Mouse (Mus musculus): ENCODE results near the gene Amz2. TPM values are rescaled to one million over a fixed set of nuclear protein-coding genes. Genes with fewer than 3 reads are reported as not detected.
"Not testable (repeated sequence)": the region's sequence is repeated elsewhere in the genome, so short reads cannot be mapped to it uniquely, and the experiment has no call there.

Amz2 gene
- total RNA-seq, 2 experiments from 2014 or later = 54.0 to 63.0 TPM

GRCm38 (mm10) chr11:109470921-109471861 is 45.4 kb downstream of the Amz2 start:
- DNase-seq = no peak

GRCm38 (mm10) chr11:109472171-109472691 is 46.5 kb downstream of the Amz2 start:
- DNase-seq = peak; percentile 16

GRCm38 (mm10) chr11:109472821-109473170 is 47.0 kb downstream of the Amz2 start:
- no peak for DNase-seq

- peak; percentile 80 for DNase-seq
Measured at GRCm38 (mm10) chr11:109473171-109474085, 47.7 kb downstream of the Amz2 start, which contains the start of the genes Arsg and Slc16a6. Gene Arsg (plus strand): TSS chr11:109473374. Gene Slc16a6 (minus strand): TSS chr11:109473598.

- no peak for DNase-seq
Measured at GRCm38 (mm10) chr11:109474086-109474742, 48.5 kb downstream of the Amz2 start.

- no peak for DNase-seq
Measured at GRCm38 (mm10) chr11:109474836-109475235, 49.1 kb downstream of the Amz2 start.

- no peak for DNase-seq
Measured at GRCm38 (mm10) chr11:109475717-109476116, 50.0 kb downstream of the Amz2 start.

- DNase-seq = no peak
Measured at GRCm38 (mm10) chr11:109476241-109476640, 50.5 kb downstream of the Amz2 start.

GRCm38 (mm10) chr11:109476653-109477052 is 50.9 kb downstream of the Amz2 start:
- no peak for DNase-seq

- no peak for DNase-seq
Measured at GRCm38 (mm10) chr11:109477606-109478380, 52.0 kb downstream of the Amz2 start.

GRCm38 (mm10) chr11:109479575-109480285 is 54.0 kb downstream of the Amz2 start:
- DNase-seq = no peak

- no peak for DNase-seq
Measured at GRCm38 (mm10) chr11:109480440-109480839, 54.7 kb downstream of the Amz2 start.

GRCm38 (mm10) chr11:109485398-109486045 is 59.8 kb downstream of the Amz2 start:
- peak; percentile 27 for DNase-seq

- no peak for DNase-seq
Measured at GRCm38 (mm10) chr11:109487111-109487510, 61.4 kb downstream of the Amz2 start.

GRCm38 (mm10) chr11:109487991-109488684 is 62.4 kb downstream of the Amz2 start:
- no peak for DNase-seq

- no peak for DNase-seq
Measured at GRCm38 (mm10) chr11:109489763-109490162, 64.0 kb downstream of the Amz2 start.

- no peak for DNase-seq
Measured at GRCm38 (mm10) chr11:109491844-109492243, 66.1 kb downstream of the Amz2 start.

GRCm38 (mm10) chr11:109492847-109493464 is 67.2 kb downstream of the Amz2 start:
- not testable (repeated sequence) for DNase-seq

Measured in gastrocnemius, postnatal 25 days (tissue).